Mouse (Mus musculus) kidney, postnatal 14 days (tissue): ENCODE measurements around the gene Pdzd2.
A peak's percentile ranks its signal among the peaks of the same experiment; 100 is the strongest.

Experiments
- DNase-seq: peaks from one replicate; pipeline ENCODE4 v3.0.0; 2022; ENCODE audit warnings: mixed read lengths

The Pdzd2 gene

DNA sequence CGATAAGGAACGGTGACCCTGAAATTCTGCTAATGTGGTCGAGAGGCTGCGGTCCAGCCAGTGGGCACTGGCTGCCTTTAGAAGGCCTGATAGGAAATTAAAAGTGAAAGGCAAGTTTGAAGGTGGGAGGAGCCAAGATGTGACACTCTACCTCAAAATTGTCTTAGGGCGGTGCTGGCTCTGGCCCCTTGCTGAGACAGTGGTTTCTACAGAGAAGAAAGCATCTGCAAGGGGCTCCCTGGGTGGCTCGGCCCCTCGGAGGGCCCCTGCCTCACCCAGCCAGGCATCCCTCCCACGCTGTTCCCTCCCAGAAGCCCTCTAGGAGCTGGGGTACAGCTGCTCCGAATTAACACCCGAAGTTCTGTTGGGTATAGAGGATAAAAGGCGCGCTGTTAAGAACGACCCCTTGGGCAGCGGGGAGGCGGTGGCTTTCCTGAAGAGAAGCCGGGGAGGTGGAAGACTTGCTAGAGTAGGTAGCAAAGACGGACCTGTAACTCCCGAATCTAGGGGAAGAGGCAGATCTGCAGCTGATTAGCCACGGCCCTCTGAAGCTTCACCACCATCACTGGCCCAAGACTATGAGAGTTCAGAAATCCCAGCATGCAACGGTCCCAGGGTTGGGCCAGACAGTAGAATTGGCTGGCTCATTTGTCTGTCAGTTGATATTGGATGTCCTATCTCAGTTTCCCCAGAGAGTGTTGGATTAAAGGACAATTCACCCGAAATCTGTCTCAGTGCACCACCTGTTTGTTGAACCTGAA lies 71.8 kb downstream of the Pdzd2 start:
- no peak for DNase-seq

DNA sequence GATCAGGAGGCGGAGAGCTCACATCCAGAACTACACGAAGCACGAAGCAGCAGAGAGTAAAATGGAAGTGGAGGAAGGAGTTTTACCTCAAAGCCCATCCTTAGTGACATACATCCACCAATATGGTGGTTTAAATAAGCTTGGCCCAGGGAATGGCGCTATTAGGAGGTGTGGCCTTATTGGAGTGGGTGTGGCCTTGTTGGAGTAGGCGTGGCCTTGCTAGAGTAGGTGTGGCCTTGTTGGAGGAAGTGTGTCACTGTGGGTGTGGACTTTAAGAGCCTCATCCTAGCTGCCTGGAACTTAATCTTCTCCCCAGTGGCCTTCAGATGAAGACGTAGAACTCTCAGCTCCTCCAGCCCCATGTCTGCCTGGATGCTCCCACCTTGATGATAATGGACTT lies 73.8 kb downstream of the Pdzd2 start:
- no peak for DNase-seq

DNA sequence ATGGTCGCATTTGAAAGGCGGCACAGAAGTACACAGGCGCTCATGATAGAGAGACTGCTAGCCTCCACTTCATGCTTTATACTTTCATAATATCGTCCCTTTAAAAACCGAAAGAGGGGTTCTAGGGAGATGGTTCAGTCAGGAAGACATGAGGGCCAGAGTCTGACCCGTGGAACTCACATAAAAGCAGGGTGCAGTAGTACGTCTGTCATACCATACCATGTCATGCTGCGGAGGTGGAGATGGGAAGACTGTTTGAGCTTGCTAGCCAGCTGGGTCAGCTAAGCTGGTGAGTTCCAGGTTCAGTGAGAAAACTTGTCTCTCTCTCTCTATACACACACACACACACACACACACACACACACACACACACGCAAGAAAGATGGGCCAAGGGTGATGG lies 76.4 kb downstream of the Pdzd2 start:
- DNase-seq: no peak

DNA sequence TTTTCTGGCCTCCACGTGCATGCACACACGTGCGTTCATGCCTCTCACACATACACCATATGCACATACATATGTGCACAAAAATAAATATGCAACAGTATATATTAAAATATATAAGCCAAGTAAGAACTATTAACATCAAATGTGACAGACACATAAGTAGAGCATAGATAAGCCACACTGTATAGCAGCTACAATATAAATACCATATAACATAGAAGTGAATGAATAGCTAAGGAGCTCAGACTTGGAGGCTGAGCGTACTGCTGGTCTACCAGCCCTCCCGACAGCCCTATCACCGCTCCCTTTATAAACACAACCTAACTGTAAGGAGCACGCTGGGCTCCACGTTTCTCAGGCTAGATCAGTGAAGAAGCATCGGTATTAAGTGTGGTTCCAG lies 79.4 kb downstream of the Pdzd2 start:
- no peak for DNase-seq

DNA sequence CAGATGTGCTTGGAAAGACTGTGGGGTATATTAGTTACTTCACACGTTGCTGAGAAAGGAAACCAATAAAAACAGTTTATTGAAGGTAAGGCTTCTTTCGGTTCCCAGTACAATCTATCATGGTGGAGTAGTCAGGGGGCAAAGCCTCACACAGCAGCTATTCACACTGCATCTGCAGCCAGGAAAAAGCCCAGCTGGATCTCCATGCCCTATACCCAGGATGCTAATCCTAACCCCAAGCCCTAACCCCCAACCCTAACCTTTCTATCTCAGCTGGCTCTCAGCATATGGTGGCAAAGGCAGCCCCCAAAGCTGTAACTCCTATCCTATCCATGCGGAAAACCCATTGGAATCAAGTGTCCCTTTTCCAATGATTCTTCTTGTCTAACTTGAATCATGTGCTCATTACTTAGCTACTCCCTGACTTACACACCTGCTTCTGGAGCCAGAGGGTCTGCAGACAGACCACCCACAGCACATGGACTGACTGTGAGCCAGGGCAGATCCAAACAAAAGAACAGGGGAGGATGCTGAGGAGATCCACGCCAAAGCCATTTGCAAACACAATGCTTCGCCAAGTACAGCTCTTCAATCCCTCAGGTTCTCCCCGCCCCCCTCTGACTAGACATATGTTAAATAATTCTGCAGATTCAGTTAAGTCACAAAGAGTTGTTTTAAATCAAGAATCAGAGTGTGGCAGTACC lies 83.6 kb downstream of the Pdzd2 start:
- no peak for DNase-seq

GRCm38 (mm10) chr15:12655316-12655715 lies 84.4 kb downstream of the Pdzd2 start:
- no peak for DNase-seq

- peak; percentile 13 for DNase-seq
Observed at GRCm38 (mm10) chr15:12652336-12653031, 87.2 kb downstream of the Pdzd2 start.

GRCm38 (mm10) chr15:12650236-12650635 lies 89.5 kb downstream of the Pdzd2 start:
- peak; percentile 38 for DNase-seq

GRCm38 (mm10) chr15:12649674-12650073 lies 90.0 kb downstream of the Pdzd2 start:
- no peak for DNase-seq

DNA sequence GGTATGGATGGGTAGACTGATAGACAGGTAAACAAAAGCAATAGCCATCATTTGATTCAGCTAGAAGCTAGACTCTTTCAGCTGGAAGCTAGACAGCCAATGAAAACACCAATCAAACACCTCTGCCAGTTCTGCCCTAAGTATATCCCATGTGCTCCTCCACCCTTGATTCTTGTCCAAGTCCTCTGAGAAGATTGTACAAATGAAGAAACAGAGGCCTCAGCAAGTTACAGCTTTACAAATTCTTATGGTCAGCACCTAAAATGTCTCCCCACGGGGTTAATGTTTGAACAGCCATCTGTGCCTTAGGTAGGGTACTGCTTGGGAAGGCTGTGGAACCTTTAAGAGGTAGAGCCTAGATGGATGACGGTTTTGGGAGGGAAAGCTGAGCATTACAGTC lies 90.6 kb downstream of the Pdzd2 start:
- DNase-seq: peak; percentile 40

DNA sequence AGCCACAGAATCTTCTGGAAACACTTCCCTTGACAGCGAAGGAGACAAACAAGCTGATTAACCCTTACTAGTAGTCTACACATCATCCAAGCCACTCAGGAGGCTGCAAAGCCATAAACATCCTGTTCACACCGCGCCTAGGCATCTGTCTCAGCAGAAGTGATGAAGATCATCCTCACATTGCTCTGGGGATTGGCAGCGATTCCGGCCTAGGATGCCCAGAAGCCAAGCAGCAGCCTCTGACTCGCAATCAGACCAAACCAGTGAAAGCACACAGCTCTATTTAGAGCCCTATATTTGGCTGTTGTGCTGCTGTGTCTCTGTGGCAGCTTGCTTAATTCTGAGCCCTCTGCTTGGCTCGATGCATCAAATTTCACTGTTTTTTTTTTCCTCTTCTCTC lies 99.0 kb downstream of the Pdzd2 start:
- no peak for DNase-seq

- DNase-seq: no peak
Observed at GRCm38 (mm10) chr15:12639776-12640175, 99.9 kb downstream of the Pdzd2 start.

- no peak for DNase-seq
Observed at GRCm38 (mm10) chr15:12639181-12639580, 100.5 kb downstream of the Pdzd2 start.

GRCm38 (mm10) chr15:12638370-12639030 lies 101.2 kb downstream of the Pdzd2 start:
- DNase-seq: no peak

GRCm38 (mm10) chr15:12637511-12637910 lies 102.2 kb downstream of the Pdzd2 start:
- DNase-seq: no peak

DNA sequence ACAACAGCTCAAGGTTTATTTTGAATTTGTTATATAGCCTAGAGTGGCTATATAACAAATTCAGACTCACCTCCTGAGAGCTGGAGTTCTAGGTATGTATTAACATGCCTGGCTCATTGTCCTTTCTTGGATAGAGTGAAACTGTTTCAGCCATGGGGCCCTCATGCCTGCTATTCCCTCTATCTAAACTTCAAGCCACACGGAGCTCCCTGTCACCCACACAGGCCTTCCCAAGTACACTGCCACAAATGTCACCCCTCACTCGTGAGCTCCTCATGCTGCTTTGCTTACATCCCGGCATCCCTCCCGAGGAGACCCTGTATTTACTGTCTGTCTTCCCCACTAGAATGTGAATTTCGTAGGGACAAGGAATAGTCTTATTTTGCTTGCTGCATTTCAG lies 103.3 kb downstream of the Pdzd2 start:
- DNase-seq: no peak

- no peak for DNase-seq
Observed at GRCm38 (mm10) chr15:12634921-12635320, 104.8 kb downstream of the Pdzd2 start.

DNA sequence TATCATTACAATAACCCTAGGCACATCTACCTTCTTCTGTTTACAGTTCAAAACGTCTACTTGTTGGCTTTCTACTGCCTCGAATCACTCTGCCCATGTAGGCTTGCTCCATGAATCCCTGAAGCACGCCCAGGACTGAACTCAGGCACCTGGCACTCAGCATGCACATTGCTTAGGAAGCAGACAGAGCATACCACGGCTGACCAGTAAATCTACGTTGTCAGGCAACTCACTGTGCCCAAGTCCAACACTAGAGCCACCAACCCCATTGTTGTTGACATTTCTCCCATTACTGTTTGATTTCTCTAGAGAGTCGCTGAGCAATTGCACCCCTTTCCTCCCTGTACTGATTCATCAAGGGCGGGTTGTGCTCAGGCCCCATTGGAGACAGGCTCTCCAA lies 110.6 kb downstream of the Pdzd2 start:
- DNase-seq: no peak

DNA sequence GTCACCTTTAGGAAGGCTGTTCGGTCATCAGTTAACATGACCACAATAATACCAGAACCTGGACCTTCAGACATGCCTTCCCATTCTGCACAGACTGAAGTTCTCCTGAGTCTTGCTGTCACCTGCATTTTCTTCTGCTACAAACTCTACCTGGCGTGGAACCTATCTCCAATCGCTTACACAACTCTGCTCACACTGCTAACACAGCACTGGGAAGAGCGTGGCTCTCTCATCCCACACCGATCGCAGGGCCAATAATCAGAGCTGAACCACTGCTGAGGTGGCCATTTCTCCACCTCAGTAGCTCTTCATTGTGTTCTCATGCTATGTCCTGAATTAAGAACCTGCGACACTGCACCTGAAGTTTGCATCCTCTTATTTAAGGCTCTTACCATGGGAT lies 111.3 kb downstream of the Pdzd2 start:
- no peak for DNase-seq

- no peak for DNase-seq
Observed at GRCm38 (mm10) chr15:12626930-12627329, 112.8 kb downstream of the Pdzd2 start.

GRCm38 (mm10) chr15:12626166-12626565 lies 113.6 kb downstream of the Pdzd2 start:
- DNase-seq: no peak

GRCm38 (mm10) chr15:12625524-12625923 lies 114.2 kb downstream of the Pdzd2 start:
- DNase-seq: no peak

GRCm38 (mm10) chr15:12623521-12623920 lies 116.2 kb downstream of the Pdzd2 start:
- no peak for DNase-seq
